Mouse (Mus musculus): ENCODE measurements at regions not wholly inside any gene's neighbourhood (a gene's known extent, or its start where the extent isn't known, plus 50 kb on each side); places are given as distances from the start of the nearest gene placed in this dataset.

DNA sequence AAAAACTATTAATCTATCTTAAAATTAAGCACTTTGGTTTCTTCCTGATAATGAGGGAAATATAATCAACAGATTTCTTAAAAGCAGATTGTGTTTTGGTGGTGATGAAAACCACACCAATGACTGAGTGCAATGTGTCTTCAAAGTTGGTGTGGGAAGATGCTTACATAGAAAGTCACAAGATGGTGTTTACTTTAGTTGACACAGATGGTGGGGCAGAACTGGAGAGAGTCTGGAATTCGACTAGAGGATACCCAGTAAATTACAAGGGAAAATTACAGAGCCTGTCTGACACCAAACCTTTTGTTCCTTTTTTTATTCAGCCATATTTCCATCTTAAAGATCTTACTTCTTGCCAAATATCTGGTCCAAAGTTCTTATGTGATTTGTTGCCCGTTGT, 1766.0 kb upstream of the Zeb2 start:
- H3K36me3 ChIP-seq (ENCODE audit: control insufficient read depth, insufficient read depth, low read length), result no peaks in the 10 kb centered on the region
- 63% methylated on average over 2 of the region's 2 CpGs for WGBS
- DNase-seq (ENCODE audit: low spot score) (no peak), ATAC-seq (ENCODE audit: low read depth) (no peak)
- no peak overlapping the region for H3K4me3 ChIP-seq (ENCODE audit: low read depth, low read length)
- no peak overlapping the region for H3K27ac ChIP-seq (replicated peaks; ENCODE audit: low read depth, low read length)
- no peak overlapping the region for H3K9ac ChIP-seq (ENCODE audit: low read depth, low read length)
- H3K9me3 ChIP-seq (ENCODE audit: control insufficient read depth, low read length), result no peaks in the 10 kb centered on the region
- no peaks in the 10 kb centered on the region for H3K27me3 ChIP-seq (replicated peaks; ENCODE audit: control insufficient read depth, insufficient read depth, low read length)
- no peak overlapping the region for H3K4me2 ChIP-seq (ENCODE audit: low read depth, low read length)
- no peaks in the 10 kb centered on the region for H3K4me1 ChIP-seq (ENCODE audit: control insufficient read depth, insufficient read depth, low read length)

DNA sequence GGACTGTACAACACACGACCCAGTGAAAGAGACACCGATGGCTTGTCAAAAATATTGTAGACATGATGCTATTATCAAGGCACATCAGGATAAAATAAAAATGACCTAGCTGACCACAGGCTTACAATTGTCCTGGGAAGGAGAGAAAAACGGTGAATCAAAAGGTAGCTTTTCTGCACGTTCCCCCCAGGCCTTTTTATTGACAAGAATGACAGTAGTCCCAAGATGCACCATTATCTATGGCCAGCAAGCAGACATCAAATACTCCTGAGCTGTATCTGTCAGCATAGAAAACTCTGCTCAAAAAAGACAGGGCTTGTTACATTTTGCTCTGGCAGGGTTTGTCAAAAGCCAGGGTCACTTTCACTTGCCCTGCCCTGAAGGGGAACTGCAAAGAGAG, 1753.6 kb upstream of the Zeb2 start:
- H3K9me3 ChIP-seq (ENCODE audit: control insufficient read depth, low read length), result no peaks in the 10 kb centered on the region
- no peaks in the 10 kb centered on the region for H3K36me3 ChIP-seq (ENCODE audit: control insufficient read depth, insufficient read depth, low read length)
- DNase-seq (ENCODE audit: low spot score), result no peak
- no peak overlapping the region for H3K4me3 ChIP-seq (ENCODE audit: low read depth, low read length)
- H3K4me1 ChIP-seq (ENCODE audit: control insufficient read depth, insufficient read depth, low read length), result no peaks in the 10 kb centered on the region
- whole genome bisulfite sequencing, result 52% methylated on average over 4 of the region's 4 CpGs
- no peak overlapping the region for H3K27ac ChIP-seq (replicated peaks; ENCODE audit: low read depth, low read length)
- ATAC-seq (ENCODE audit: low read depth), result no peak
- no peaks in the 10 kb centered on the region for H3K27me3 ChIP-seq (replicated peaks; ENCODE audit: control insufficient read depth, insufficient read depth, low read length)
- H3K9ac ChIP-seq (ENCODE audit: low read depth, low read length), result no peak overlapping the region
- H3K4me2 ChIP-seq (ENCODE audit: low read depth, low read length), result no peak overlapping the region

Measured in embryonic facial prominence, embryonic 14.5 days (tissue).